Comparison of ENCODE assay signal across 23 mouse cellular contexts in genomic region chr8:121093496-121093895, GRCm38 (mm10). TPM values are rescaled to one million over a fixed set of nuclear protein-coding genes. Genes with fewer than 3 reads are reported as not detected.
"Had no signal": no experiment of that assay in that cellular context is flagged by ENCODE, and none has a peak within 500 bp of the region (broad histone marks: within the 10 kb centered on the region; RNA-seq: fewer than 3 reads in every experiment).

No protein-coding gene starts in this region.

- H3K9me3 ChIP-seq: liver, embryonic 13.5 days; liver, embryonic 15.5 days; lung, embryonic 15.5 days; midbrain, embryonic 12.5 days; midbrain, embryonic 15.5 days; neural tube, embryonic 13.5 days had no signal

- H3K4me1 ChIP-seq: liver, embryonic 13.5 days; liver, embryonic 15.5 days; midbrain, embryonic 12.5 days; midbrain, embryonic 15.5 days; neural tube, embryonic 13.5 days had no signal

- H3K9ac ChIP-seq: liver, embryonic 13.5 days; liver, embryonic 15.5 days; liver, postnatal 0 days; lung, embryonic 15.5 days; midbrain, embryonic 12.5 days; midbrain, embryonic 15.5 days; neural tube, embryonic 13.5 days had no signal

- H3K27ac ChIP-seq: liver, embryonic 13.5 days; liver, embryonic 15.5 days; lung, embryonic 15.5 days; macrophage; midbrain, embryonic 12.5 days; midbrain, embryonic 15.5 days; neural tube, embryonic 13.5 days had no signal

- H3K4me2 ChIP-seq: liver, embryonic 13.5 days; liver, embryonic 15.5 days; midbrain, embryonic 12.5 days; midbrain, embryonic 15.5 days; neural tube, embryonic 13.5 days had no signal

- DNase-seq: liver, embryonic 13.5 days; liver, postnatal 0 days; lung, adult 2 months; lung, postnatal 14 days; lung, postnatal 36 days; retina, postnatal 1 day; right cerebral cortex, adult 18-20 months; right cerebral cortex, postnatal 25 days; right cerebral cortex, postnatal 4 days; spleen, adult 18-20 months; thymus, adult 18-20 months; thymus, postnatal 14 days; thymus, postnatal 36 days had no signal

- H3K4me3 ChIP-seq: liver, embryonic 13.5 days; liver, embryonic 15.5 days; lung, embryonic 15.5 days; megakaryocyte, embryonic 14.5 days; midbrain, embryonic 12.5 days; midbrain, embryonic 15.5 days; neural tube, embryonic 13.5 days had no signal

RNA-seq across cellular contexts. Expression of gene Foxf1, which starts 9.3 kb away (rescaled TPM):
- total RNA-seq: megakaryocyte progenitor cell, adult 5-6 weeks; monocyte, adult 5-6 weeks; neutrophil, adult 5-6 weeks had no signal

RNA-seq across cellular contexts. Expression of gene Foxc2, which starts 22.5 kb away (rescaled TPM):
- total RNA-seq: megakaryocyte progenitor cell, adult 5-6 weeks; monocyte, adult 5-6 weeks; neutrophil, adult 5-6 weeks had no signal
- polyA plus RNA-seq: liver, embryonic 15.5 days; macrophage had no signal

RNA-seq across cellular contexts. Expression of gene Foxl1, which starts 34.2 kb away (rescaled TPM):
- total RNA-seq: megakaryocyte progenitor cell, adult 5-6 weeks; neutrophil, adult 5-6 weeks had no signal
- polyA plus RNA-seq: liver, postnatal 0 days; macrophage had no signal
